Mouse (Mus musculus) midbrain, embryonic 12.5 days (tissue): ENCODE measurements around the gene Clta. TPM values are rescaled to one million over a fixed set of nuclear protein-coding genes. Genes with fewer than 3 reads are reported as not detected.

Experiments
- ATAC-seq: fragments of 200-750 bp; cut with Nextera tagmentation; 2 replicates; pipeline ENCODE4 v1.8.0; 2017; ENCODE audit warnings: low read depth, moderate TSS enrichment, moderate library complexity; ENCODE audit not compliant: low FRiP score
- H3K27ac ChIP-seq: fragments of 300-500 bp; sonication (generic); replicated peaks from 2 replicates; pipeline ENCODE4 v1.5.1; 2016; ENCODE audit warnings: mild to moderate bottlenecking
- H3K27me3 ChIP-seq: fragments of 300-500 bp; sonication (generic); 2 replicates; pipeline ENCODE4 v1.6.1; 2016; ENCODE audit warnings: mild to moderate bottlenecking
- H3K36me3 ChIP-seq: fragments of 300-500 bp; sonication (generic); 2 replicates; pipeline ENCODE4 v1.6.1; 2016
- H3K4me1 ChIP-seq: fragments of 300-500 bp; sonication (generic); 2 replicates; pipeline ENCODE4 v1.6.1; 2016
- H3K4me2 ChIP-seq: fragments of 300-500 bp; sonication (generic); replicated peaks from 2 replicates; pipeline ENCODE4 v1.6.1; 2016; ENCODE audit warnings: mild to moderate bottlenecking, moderate library complexity
- H3K4me3 ChIP-seq: fragments of 300-500 bp; sonication (generic); 2 replicates; pipeline ENCODE4 v1.5.1; 2016; ENCODE audit warnings: mild to moderate bottlenecking
- H3K9ac ChIP-seq: fragments of 300-500 bp; sonication (generic); replicated peaks from 2 replicates; pipeline ENCODE4 v1.6.1; 2016; ENCODE audit warnings: mild to moderate bottlenecking, moderate library complexity
- H3K9me3 ChIP-seq: fragments of 300-500 bp; sonication (generic); 2 replicates; pipeline ENCODE4 v1.6.1; 2016; ENCODE audit warnings: mild to moderate bottlenecking
- WGBS: fragments of 180-500 bp; shearing (Covaris S2); methylation state at CpG from one replicate; pipeline ENCODE4 v1.1.7; 2016; 5-methylcytosine and 5-hydroxymethylcytosine counted together
- polyA plus RNA-seq: library from polyadenylated mRNA; unstranded; fragments of >200 nt; fragmentation: Nextera tagmentation; extraction: Ambion mirVana; gene quantifications from 2 replicates; pipeline ENCODE4 v1.2.1, GENCODE M21; 2016

Clta gene
- polyA plus RNA-seq, 1 experiment from 2014 or later, result 233 TPM

DNA sequence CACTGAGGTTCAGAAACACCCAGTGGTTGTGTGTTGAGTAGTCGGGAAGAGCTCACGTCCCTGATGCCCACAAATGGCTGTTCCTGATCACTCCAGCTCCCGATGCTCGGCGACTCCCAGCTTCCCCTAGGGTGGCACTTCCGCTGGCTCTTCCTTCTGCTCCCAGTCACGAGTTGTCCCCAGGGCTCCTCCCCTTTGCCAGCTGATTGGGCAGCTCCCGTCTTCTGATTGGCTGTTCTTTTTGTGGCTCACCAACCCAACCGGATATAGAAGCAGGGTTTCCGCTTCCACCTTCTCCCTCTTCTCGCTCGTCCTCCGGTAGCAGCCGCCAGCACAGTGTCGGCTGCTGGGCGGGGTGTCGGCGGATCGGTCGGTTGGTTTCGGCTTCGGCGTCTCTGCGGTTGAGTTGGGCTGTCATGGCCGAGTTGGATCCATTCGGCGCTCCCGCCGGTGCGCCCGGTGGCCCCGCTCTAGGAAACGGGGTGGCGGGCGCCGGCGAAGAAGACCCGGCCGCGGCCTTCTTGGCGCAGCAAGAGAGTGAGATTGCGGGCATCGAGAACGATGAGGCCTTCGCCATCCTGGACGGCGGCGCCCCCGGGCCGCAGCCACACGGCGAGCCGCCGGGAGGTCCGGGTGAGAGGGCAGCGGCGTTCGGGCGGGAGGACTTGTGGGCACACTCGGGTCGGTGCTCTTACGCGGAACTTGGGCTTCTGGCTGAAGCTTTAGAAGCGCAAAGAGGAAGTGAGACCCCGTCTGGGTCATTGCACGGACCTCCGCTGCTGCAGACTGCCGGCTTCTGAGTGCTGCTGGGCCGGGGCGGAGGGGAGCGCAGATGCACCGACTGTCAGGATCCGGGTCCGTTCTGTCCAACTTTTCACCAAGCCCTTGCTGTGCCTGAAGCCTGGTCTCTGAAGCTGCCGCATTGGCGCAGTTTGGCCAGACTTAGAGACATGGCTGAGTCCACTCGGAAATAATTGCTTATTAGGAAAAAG lies 8.4 kb downstream of the Clta start:
- Histone ChIP-seq H3K4me2 (peak overlapping the region; percentile 95), H3K36me3 (no peaks in the 10 kb centered on the region), H3K4me3 (peak overlapping the region; percentile 83), H3K27me3 (peaks cover 23% of the 10 kb centered on the region), H3K9ac (peak overlapping the region; percentile 89), H3K27ac (peak overlapping the region; percentile 64), H3K4me1 (peaks cover 19% of the 10 kb centered on the region), H3K9me3 (no peaks in the 10 kb centered on the region)
- whole genome bisulfite sequencing, result under 1% methylated on average over 77 of the region's 77 CpGs
- peak; percentile 99 for ATAC-seq

GRCm38 (mm10) chr4:44013391-44014070 lies 9.3 kb downstream of the Clta start:
- H3K9ac ChIP-seq, result peak overlapping the region; percentile 89
- H3K4me1 ChIP-seq, result peaks cover 19% of the 10 kb centered on the region
- no peaks in the 10 kb centered on the region for H3K36me3 ChIP-seq
- H3K27me3 ChIP-seq, result peaks cover 30% of the 10 kb centered on the region
- peak overlapping the region; percentile 95 for H3K4me2 ChIP-seq
- peak overlapping the region; percentile 83 for H3K4me3 ChIP-seq
- no peak overlapping the region for H3K27ac ChIP-seq
- 30% methylated on average over 11 of the region's 11 CpGs for WGBS
- H3K9me3 ChIP-seq, result no peaks in the 10 kb centered on the region
- no peak for ATAC-seq

- H3K36me3 ChIP-seq, result peaks cover 25% of the 10 kb centered on the region
- no peaks in the 10 kb centered on the region for H3K9me3 ChIP-seq
- ATAC-seq, result no peak
- H3K27me3 ChIP-seq, result peaks cover 56% of the 10 kb centered on the region
- WGBS, result 87% methylated on average over 4 of the region's 4 CpGs
- H3K27ac ChIP-seq, result no peak overlapping the region
- no peak overlapping the region for H3K9ac ChIP-seq
- no peak overlapping the region for H3K4me3 ChIP-seq
- H3K4me1 ChIP-seq, result peaks cover 19% of the 10 kb centered on the region
- no peak overlapping the region for H3K4me2 ChIP-seq
Observed at GRCm38 (mm10) chr4:44016071-44016470, 11.8 kb downstream of the Clta start.

DNA sequence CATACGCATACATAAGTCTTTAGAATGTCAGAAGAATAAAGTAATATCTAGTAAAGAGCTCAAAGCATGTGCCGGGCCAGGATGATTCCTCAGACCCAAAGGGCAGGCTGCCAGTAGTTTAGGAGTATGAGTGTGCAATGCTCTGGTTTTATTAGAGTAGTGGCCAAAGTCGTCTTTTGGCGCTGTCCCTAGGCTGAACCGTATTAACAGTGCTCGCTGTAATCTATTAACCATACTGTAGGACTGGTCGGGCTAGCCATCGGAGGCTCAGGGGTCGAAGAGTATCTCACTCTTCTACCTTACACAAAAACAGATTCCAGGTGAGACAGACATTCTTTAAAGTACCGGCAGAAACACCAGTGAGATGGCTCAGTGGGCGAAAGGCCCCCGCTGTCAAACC lies 12.5 kb downstream of the Clta start:
- H3K9me3 ChIP-seq, result no peaks in the 10 kb centered on the region
- peaks cover 31% of the 10 kb centered on the region for H3K36me3 ChIP-seq
- no peak overlapping the region for H3K4me2 ChIP-seq
- H3K4me1 ChIP-seq, result peaks cover 19% of the 10 kb centered on the region
- H3K27me3 ChIP-seq, result peaks cover 63% of the 10 kb centered on the region
- no peak overlapping the region for H3K27ac ChIP-seq
- no peak overlapping the region for H3K4me3 ChIP-seq
- ATAC-seq, result no peak
- 96% methylated on average over 12 of the region's 12 CpGs for WGBS
- no peak overlapping the region for H3K9ac ChIP-seq

- no peaks in the 10 kb centered on the region for H3K4me1 ChIP-seq
- peaks cover 99% of the 10 kb centered on the region for H3K27me3 ChIP-seq
- 86% methylated on average over 4 of the region's 4 CpGs for WGBS
Observed at GRCm38 (mm10) chr4:44022323-44022722, 18.1 kb downstream of the Clta start.

DNA sequence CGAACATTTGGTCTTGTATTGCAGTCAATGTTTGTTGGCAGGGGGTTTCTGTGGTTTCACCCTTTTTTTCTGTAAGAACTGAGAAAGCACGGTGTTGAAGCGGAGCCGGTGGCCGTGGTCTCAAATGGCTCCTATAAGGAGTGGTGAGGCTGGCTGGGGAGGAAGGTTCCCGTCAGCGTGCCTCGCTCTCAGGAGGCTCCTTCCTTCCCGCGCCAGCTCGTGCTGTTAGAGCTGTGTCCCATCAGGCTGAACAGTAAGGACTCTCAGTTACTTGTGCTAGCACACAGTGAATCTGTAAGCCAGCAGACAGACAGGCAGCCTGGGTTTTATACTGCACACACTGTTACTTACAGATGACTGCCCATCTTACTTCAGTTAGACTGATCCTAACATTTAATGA lies 18.5 kb downstream of the Clta start:
- WGBS, result 90% methylated on average over 11 of the region's 11 CpGs
- Histone ChIP-seq H3K9me3 (no peaks in the 10 kb centered on the region), H3K27me3 (peaks cover 99% of the 10 kb centered on the region), H3K36me3 (peaks cover 91% of the 10 kb centered on the region), H3K27ac (no peak overlapping the region), H3K4me1 (peaks cover under 1% of the 10 kb centered on the region), H3K4me2 (no peak overlapping the region), H3K9ac (no peak overlapping the region), H3K4me3 (no peak overlapping the region)
- no peak for ATAC-seq

More at GRCm38 (mm10) chr4:44022323-44022722, 18.1 kb downstream of the Clta start:
- Histone ChIP-seq H3K9me3 (no peaks in the 10 kb centered on the region), H3K4me3 (no peak overlapping the region), H3K36me3 (peaks cover 86% of the 10 kb centered on the region), H3K9ac (no peak overlapping the region), H3K4me2 (no peak overlapping the region), H3K27ac (no peak overlapping the region)
- ATAC-seq, result no peak

DNA sequence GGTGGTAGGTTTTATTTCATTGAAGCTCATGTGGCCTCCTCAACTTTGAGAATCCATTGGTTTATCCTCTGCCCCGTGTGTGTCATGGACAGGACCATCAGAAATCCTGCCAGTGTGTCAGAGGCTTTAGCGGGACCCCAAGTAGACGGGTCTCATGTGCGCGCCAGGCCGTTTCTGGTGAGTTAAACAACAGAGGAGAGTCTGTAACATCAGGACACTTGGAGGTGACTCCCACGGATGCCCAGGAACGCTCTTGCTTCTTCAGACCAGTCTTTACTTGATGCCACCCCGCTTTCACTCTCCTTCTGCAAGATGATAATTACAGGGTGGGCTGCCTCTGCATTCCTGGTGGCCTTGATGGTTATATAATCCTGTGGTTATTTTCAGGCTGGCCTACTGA lies 19.4 kb downstream of the Clta start:
- H3K27ac ChIP-seq, result no peak overlapping the region
- H3K9me3 ChIP-seq, result no peaks in the 10 kb centered on the region
- WGBS, result 96% methylated on average over 9 of the region's 9 CpGs
- no peak overlapping the region for H3K4me3 ChIP-seq
- ATAC-seq, result no peak
- no peak overlapping the region for H3K9ac ChIP-seq
- no peak overlapping the region for H3K4me2 ChIP-seq
- H3K4me1 ChIP-seq, result peaks cover 9% of the 10 kb centered on the region
- peaks cover 94% of the 10 kb centered on the region for H3K36me3 ChIP-seq
- peaks cover 99% of the 10 kb centered on the region for H3K27me3 ChIP-seq

- H3K4me3 ChIP-seq, result no peak overlapping the region
- no peaks in the 10 kb centered on the region for H3K9me3 ChIP-seq
- H3K4me1 ChIP-seq, result peaks cover 12% of the 10 kb centered on the region
- H3K4me2 ChIP-seq, result no peak overlapping the region
- H3K9ac ChIP-seq, result no peak overlapping the region
- H3K27ac ChIP-seq, result no peak overlapping the region
- H3K27me3 ChIP-seq, result peaks cover 99% of the 10 kb centered on the region
- WGBS, result 97% methylated on average over 6 of the region's 6 CpGs
- ATAC-seq, result no peak
- peaks cover 88% of the 10 kb centered on the region for H3K36me3 ChIP-seq
Observed at GRCm38 (mm10) chr4:44024241-44024640, 20.0 kb downstream of the Clta start.

GRCm38 (mm10) chr4:44025570-44025969 lies 21.3 kb downstream of the Clta start:
- Histone ChIP-seq H3K9me3 (no peaks in the 10 kb centered on the region), H3K9ac (no peak overlapping the region), H3K27me3 (peaks cover 99% of the 10 kb centered on the region), H3K4me2 (no peak overlapping the region), H3K4me1 (peaks cover 12% of the 10 kb centered on the region), H3K36me3 (peaks cover 88% of the 10 kb centered on the region), H3K4me3 (no peak overlapping the region), H3K27ac (no peak overlapping the region)
- ATAC-seq, result no peak
- 88% methylated on average over 6 of the region's 6 CpGs for WGBS

DNA sequence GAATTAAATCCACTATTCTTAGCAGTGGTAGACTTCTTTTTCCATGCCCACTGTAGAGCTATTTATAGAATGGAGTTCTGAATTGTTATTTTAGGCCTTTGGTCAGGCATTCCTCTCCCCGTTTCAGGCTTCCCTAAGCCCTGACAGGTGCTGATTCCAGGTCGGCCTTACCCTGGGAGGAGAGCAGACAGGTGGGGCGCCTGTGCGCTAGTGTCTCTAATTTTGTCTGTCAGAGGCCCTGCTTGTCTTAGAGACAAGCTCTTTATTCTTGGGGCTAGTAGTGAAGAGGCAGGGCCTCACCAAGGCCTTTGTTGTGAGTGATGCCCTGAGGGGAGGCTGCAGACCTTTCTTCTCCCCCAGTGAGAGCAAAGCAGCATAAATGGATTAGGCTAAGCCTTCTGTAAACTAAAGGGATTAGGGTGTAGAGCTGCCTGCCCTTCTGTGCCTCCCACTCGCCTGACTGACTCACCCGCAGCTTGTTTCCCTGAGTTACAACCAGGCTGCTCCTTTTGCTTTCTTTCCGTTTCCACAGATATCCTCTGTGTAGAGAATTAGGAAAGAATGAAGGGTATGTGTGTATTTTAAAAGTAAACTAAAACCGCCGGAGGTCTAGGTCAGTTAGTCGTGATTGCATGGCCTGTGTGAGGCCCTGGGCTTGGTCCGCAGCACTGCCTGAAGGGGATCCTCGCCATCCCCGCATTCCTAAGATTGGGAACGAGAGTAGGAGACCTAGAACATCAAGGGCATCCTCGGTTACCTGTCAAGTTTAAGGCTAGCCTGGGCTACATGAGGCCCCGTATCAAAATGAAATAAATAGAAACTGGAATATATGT lies 24.3 kb downstream of the Clta start:
- WGBS, result 11% methylated on average over 16 of the region's 16 CpGs
- H3K27me3 ChIP-seq, result peaks cover 99% of the 10 kb centered on the region
- no peak overlapping the region for H3K9ac ChIP-seq
- ATAC-seq, result peak; percentile 82
- H3K9me3 ChIP-seq, result no peaks in the 10 kb centered on the region
- no peak overlapping the region for H3K4me3 ChIP-seq
- H3K4me2 ChIP-seq, result no peak overlapping the region
- H3K27ac ChIP-seq, result peak overlapping the region; percentile 15; the same call in 1 of the 2 replicates
- peaks cover 86% of the 10 kb centered on the region for H3K36me3 ChIP-seq
- peaks cover 12% of the 10 kb centered on the region for H3K4me1 ChIP-seq

DNA sequence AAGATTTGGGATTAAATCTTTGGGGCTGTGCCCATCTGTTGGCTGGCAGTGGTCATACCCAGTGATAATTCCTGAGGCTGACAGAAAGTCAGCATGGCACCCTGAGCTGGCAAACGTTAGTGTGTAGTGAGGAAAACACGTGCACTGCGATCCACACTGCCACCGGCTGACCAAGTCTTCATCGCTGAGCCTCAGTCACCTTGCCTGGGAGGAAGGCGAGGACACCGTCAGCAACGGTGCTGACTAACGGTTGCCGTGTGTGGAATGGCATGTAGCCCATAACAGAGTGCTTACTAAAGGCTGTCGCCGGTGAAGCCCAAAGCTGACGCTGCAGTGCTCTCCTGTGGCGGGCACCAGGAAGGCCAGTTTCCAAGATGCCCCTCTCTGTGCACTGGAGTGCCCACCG lies 25.4 kb downstream of the Clta start:
- Histone ChIP-seq H3K9ac (no peak overlapping the region), H3K27ac (no peak overlapping the region), H3K36me3 (peaks cover 77% of the 10 kb centered on the region), H3K4me1 (peaks cover 12% of the 10 kb centered on the region), H3K4me3 (no peak overlapping the region), H3K27me3 (peaks cover 97% of the 10 kb centered on the region), H3K4me2 (no peak overlapping the region), H3K9me3 (no peaks in the 10 kb centered on the region)
- ATAC-seq, result no peak
- WGBS, result 94% methylated on average over 15 of the region's 15 CpGs
